Mouse (Mus musculus): ENCODE measurements around the gene Wdfy3. TPM values are rescaled to one million over a fixed set of nuclear protein-coding genes. Genes with fewer than 3 reads are reported as not detected.

Wdfy3 gene
- polyA plus RNA-seq, 1 experiment from 2014 or later = 21.7 TPM

GRCm38 (mm10) chr5:101811296-101812169 lies 258.2 kb downstream of the Wdfy3 start:
- DNase-seq = no peak
- peak; percentile 30; the same call in 1 of the 2 replicates for TF ChIP-seq CTCF (IDR thresholded peaks at IDR 0.05; ENCODE audit: low read depth)

GRCm38 (mm10) chr5:101802358-101803022 lies 267.2 kb downstream of the Wdfy3 start:
- Histone ChIP-seq H3K4me1 (ENCODE audit: insufficient read depth) (no peaks in the 10 kb centered on the region), H3K27ac (ENCODE audit: low read depth) (no peak overlapping the region), H3K4me2 (no peak overlapping the region), H3K36me3 (ENCODE audit: insufficient read depth) (no peaks in the 10 kb centered on the region), H3K9me3 (ENCODE audit: low read depth, low read length) (0 out of 2 replicates have a peak, but pooled peaks cover 2% of the 10 kb centered on the region), H3K4me3 (ENCODE audit: low read depth, low read length) (no peak overlapping the region), H3K9ac (no peak overlapping the region), H3K27me3 (ENCODE audit: insufficient read depth, low read length) (no peaks in the 10 kb centered on the region)
- WGBS = 52% methylated on average over 9 of the region's 9 CpGs
- peak; percentile 75 for ATAC-seq (ENCODE audit: insufficient read depth)
- peak; percentile 27 for DNase-seq
- no peak for TF ChIP-seq CTCF (IDR thresholded peaks at IDR 0.05; ENCODE audit: low read depth)

More at GRCm38 (mm10) chr5:101811296-101812169, 258.2 kb downstream of the Wdfy3 start:
- Histone ChIP-seq H3K4me3 (ENCODE audit: low read depth, low read length) (no peak overlapping the region), H3K9ac (no peak overlapping the region), H3K4me2 (no peak overlapping the region), H3K27me3 (ENCODE audit: insufficient read depth, low read length) (no peaks in the 10 kb centered on the region), H3K27ac (ENCODE audit: low read depth) (no peak overlapping the region), H3K36me3 (ENCODE audit: insufficient read depth) (no peaks in the 10 kb centered on the region), H3K9me3 (ENCODE audit: low read depth, low read length) (no peaks in the 10 kb centered on the region), H3K4me1 (ENCODE audit: insufficient read depth) (no peaks in the 10 kb centered on the region)
- WGBS = 83% methylated on average over 6 of the region's 6 CpGs
- ATAC-seq (ENCODE audit: insufficient read depth) = no peak

- no peak overlapping the region for H3K9ac ChIP-seq
- ATAC-seq (ENCODE audit: insufficient read depth) = peak; percentile 63; the same call in 1 of the 2 replicates
- no peaks in the 10 kb centered on the region for H3K36me3 ChIP-seq (ENCODE audit: insufficient read depth)
- no peak for TF ChIP-seq CTCF (IDR thresholded peaks at IDR 0.05; ENCODE audit: low read depth)
- H3K4me1 ChIP-seq (ENCODE audit: insufficient read depth) = no peaks in the 10 kb centered on the region
- H3K4me2 ChIP-seq = no peak overlapping the region
- 35% methylated on average over 2 of the region's 2 CpGs for WGBS
- no peaks in the 10 kb centered on the region for H3K27me3 ChIP-seq (ENCODE audit: insufficient read depth, low read length)
- 0 out of 2 replicates have a peak, but pooled peaks cover 2% of the 10 kb centered on the region for H3K9me3 ChIP-seq (ENCODE audit: low read depth, low read length)
- H3K27ac ChIP-seq (ENCODE audit: low read depth) = peak overlapping the region; percentile 1; the same call in 1 of the 2 replicates
- no peak for DNase-seq
- H3K4me3 ChIP-seq (ENCODE audit: low read depth, low read length) = no peak overlapping the region
These were observed 267.8 kb downstream of the Wdfy3 start for GRCm38 (mm10) chr5:101801891-101802290.

- Histone ChIP-seq H3K4me1 (ENCODE audit: insufficient read depth) (no peaks in the 10 kb centered on the region; the same call in 1 of the 2 replicates), H3K36me3 (ENCODE audit: insufficient read depth) (no peaks in the 10 kb centered on the region), H3K9me3 (ENCODE audit: low read depth, low read length) (no peaks in the 10 kb centered on the region), H3K4me2 (no peak overlapping the region), H3K27ac (ENCODE audit: low read depth) (no peak overlapping the region), H3K27me3 (ENCODE audit: insufficient read depth, low read length) (no peaks in the 10 kb centered on the region), H3K4me3 (ENCODE audit: low read depth, low read length) (no peak overlapping the region), H3K9ac (no peak overlapping the region)
- DNase-seq (no peak), ATAC-seq (ENCODE audit: insufficient read depth) (0 out of 2 replicates have a peak, but pooled peaks have one; percentile 32)
- 32% methylated on average over 4 of the region's 4 CpGs for WGBS
- no peak for TF ChIP-seq CTCF (IDR thresholded peaks at IDR 0.05; ENCODE audit: low read depth)
These were observed 277.1 kb downstream of the Wdfy3 start for GRCm38 (mm10) chr5:101792665-101793064.

- Histone ChIP-seq H3K4me2 (no peak overlapping the region), H3K36me3 (ENCODE audit: insufficient read depth) (no peaks in the 10 kb centered on the region), H3K4me1 (ENCODE audit: insufficient read depth) (no peaks in the 10 kb centered on the region; the same call in 1 of the 2 replicates), H3K27ac (ENCODE audit: low read depth) (no peak overlapping the region), H3K27me3 (ENCODE audit: insufficient read depth, low read length) (no peaks in the 10 kb centered on the region), H3K9me3 (ENCODE audit: low read depth, low read length) (no peaks in the 10 kb centered on the region), H3K9ac (no peak overlapping the region), H3K4me3 (ENCODE audit: low read depth, low read length) (no peak overlapping the region)
- no peak for DNase-seq
- no peak for TF ChIP-seq CTCF (IDR thresholded peaks at IDR 0.05; ENCODE audit: low read depth)
- ATAC-seq (ENCODE audit: insufficient read depth) = peak; percentile 26; the same call in 1 of the 2 replicates
- WGBS = 57% methylated on average over 5 of the region's 5 CpGs
These were observed 279.2 kb downstream of the Wdfy3 start for GRCm38 (mm10) chr5:101790560-101790959.

GRCm38 (mm10) chr5:101789770-101790169 lies 280.0 kb downstream of the Wdfy3 start:
- H3K4me1 ChIP-seq (ENCODE audit: insufficient read depth) = no peaks in the 10 kb centered on the region; the same call in 1 of the 2 replicates
- peak; percentile 55; the same call in 1 of the 2 replicates for ATAC-seq (ENCODE audit: insufficient read depth)
- H3K27ac ChIP-seq (ENCODE audit: low read depth) = no peak overlapping the region
- no peak for DNase-seq
- H3K9me3 ChIP-seq (ENCODE audit: low read depth, low read length) = no peaks in the 10 kb centered on the region
- no peak for TF ChIP-seq CTCF (IDR thresholded peaks at IDR 0.05; ENCODE audit: low read depth)
- H3K4me2 ChIP-seq = no peak overlapping the region
- H3K4me3 ChIP-seq (ENCODE audit: low read depth, low read length) = no peak overlapping the region
- no peaks in the 10 kb centered on the region for H3K27me3 ChIP-seq (ENCODE audit: insufficient read depth, low read length)
- H3K36me3 ChIP-seq (ENCODE audit: insufficient read depth) = no peaks in the 10 kb centered on the region
- H3K9ac ChIP-seq = no peak overlapping the region

All from lung, embryonic 14.5 days (tissue).